Mouse (Mus musculus) adrenal gland, adult (tissue): ENCODE measurements around the gene Mrpl52.
A peak's percentile ranks its signal among the peaks of the same experiment; 100 is the strongest.

Source experiments
- DNase-seq, 2 experiments: peaks; one replicate each; pipeline ENCODE4 v3.0.0; 2022 to 2023; ENCODE audit warnings: low spot score in 1 of 2; ENCODE audit not compliant: inconsistent age in 2 of 2

The Mrpl52 gene

DNA sequence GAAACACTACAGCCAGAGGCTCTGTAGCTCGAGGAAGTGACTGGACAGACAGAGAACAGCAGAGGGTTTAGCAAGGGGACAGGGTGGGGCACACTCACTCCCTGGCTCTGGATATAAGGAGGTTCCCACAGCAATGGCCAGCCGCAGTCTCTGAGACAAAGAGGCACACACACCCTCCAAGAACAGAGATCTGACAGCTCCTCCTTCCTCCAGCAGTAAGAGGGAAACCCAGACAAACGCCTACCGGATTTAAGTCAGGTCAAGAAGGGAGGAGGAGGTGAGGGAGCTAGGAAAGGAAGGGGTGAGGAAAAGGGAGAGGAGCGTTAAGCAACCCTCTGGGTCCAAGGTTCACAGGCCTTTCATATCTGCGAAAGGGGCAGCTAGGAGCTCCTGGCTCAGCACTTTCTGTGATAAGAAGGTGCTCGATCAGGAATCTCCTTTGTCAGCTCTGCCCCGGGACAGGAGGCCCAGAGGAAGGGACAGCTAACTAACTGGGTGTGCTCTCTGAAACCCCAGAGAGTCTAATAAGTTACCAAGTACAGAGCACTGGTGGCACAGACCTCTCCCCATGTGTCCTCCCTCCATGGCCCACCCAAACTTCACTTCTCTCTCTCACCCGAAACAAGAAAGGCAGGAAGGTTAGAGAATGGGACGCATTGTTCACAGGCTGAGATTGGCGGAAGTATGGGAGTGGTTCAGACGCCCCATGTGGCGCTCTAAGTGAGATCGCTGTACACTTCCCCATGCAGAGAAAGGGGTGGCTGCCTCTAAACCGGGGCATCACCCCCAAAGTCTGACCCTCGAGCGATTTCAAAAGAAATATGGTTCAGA lies 16.5 kb upstream of the Mrpl52 start:
- no peak for DNase-seq

GRCm38 (mm10) chr14:54412000-54412576 lies 14.6 kb upstream of the Mrpl52 start:
- DNase-seq: no peak

DNA sequence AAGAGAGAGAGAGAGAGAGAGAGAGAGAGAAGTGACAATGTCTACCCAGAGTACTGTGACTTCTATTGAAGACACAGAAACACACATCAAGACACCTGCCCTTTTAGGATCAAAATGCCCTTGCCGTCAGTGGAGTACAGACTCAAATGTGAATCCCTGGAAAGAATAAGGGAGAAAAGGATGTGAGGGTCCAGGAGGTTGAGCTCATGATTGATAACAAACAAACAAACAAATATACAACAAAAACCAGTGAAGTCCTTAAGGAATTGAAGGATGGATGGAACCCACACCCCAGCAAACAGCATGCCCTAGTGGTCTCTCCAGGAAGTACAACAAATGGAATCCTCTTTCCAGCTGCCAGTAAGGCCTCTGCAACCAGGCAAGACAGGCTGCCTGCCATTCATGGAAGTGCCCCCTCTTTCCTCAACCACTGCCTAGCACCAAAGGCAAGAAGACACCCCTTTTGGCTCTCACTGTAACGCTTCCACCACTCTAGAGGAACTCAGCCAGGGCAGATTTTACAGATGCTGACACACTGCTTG lies 14.0 kb upstream of the Mrpl52 start:
- DNase-seq: peak; percentile 55 to 88

DNA sequence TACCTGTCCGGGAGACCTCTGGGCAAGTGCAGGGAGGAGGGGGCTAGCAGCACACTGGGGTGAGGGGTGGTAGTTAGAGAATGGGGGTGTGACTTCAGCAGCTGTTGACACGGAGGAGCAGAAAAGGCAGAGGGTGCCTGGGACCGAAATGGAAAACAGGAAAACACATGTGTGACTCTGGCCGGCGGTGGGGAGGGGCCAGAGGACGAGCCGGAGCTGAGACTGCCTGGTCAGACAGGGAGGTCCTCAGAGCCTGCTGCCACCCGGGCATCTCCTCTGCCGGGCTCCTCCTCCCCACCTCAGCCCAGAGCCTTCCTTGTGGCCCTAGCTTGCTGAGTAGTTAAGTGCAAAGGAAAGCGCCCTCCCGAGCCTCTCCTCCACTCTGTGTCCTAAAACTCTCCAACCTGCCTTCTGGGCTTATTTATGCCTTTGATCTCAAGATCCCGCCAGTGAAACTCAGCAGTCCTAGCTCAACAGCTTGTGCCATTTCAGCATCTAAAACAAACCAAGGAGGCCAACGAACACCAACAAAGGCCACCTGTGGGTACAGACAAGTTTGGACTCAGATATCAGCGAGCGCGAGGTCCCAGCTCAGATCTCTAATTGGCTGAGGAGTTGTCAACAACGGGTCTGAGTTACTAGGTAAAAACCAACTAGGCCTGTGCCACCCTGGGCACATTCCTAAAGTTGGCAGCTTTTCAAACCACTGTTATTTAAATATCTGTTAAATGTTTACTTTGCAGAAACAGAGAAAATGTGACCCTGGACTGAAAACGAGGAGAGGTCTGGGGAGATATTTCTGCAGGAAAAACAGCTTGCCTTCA lies 12.6 kb upstream of the Mrpl52 start:
- DNase-seq: peak; percentile 34 to 58

- DNase-seq: no peak
Measured at GRCm38 (mm10) chr14:54415241-54416020, 11.3 kb upstream of the Mrpl52 start.

- no peak for DNase-seq
Measured at GRCm38 (mm10) chr14:54416229-54416775, 10.4 kb upstream of the Mrpl52 start.

GRCm38 (mm10) chr14:54416830-54417229 lies 9.9 kb upstream of the Mrpl52 start:
- DNase-seq: no peak

GRCm38 (mm10) chr14:54417623-54418081 lies 9.1 kb upstream of the Mrpl52 start, which contains the start of gene Slc7a7:
Slc7a7 (minus strand) TSS chr14:54417780.
- DNase-seq: peak; percentile 30 to 55

GRCm38 (mm10) chr14:54421014-54421413 lies 5.7 kb upstream of the Mrpl52 start:
- no peak for DNase-seq

DNA sequence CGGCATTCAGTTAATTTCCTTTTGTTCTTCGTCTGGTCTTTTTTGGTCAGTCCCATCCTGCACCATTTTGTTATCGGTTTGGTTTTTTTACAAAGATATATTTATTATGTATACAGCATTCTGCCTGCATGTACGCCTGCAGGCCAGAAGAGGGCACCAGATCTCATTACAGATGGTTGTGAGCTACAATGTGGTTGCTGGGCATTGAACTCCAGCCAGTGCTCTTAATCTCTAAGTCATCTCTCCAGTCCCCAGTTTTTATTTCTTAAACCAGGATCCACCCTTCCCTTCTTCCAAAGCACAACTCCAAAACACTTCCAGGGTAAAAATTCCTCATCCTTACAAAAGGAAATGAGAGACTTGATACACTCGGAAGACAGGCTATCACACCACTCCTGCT lies 3.3 kb upstream of the Mrpl52 start:
- peak in 1 of 2 experiments; percentile 78 for DNase-seq

DNA sequence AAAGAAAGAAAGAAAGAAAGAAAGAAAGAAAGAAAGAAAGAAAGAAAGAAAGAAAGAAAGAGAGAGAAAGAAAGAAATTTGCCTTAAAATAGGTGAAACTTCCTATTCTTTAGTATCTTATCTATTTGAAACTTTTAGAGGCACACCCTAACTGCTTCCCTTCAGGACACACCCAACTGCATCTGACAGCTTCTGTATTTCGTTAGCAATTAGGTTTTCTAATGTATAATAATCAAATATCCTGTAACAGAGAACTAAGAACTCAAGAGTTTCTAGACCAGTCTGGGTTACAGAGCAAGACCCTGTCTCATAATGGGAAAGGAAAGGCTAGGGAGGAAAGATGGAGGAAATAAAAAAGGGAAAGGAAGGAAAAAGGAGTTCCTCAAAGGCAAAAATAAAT lies 2.1 kb upstream of the Mrpl52 start:
- no peak for DNase-seq

DNA sequence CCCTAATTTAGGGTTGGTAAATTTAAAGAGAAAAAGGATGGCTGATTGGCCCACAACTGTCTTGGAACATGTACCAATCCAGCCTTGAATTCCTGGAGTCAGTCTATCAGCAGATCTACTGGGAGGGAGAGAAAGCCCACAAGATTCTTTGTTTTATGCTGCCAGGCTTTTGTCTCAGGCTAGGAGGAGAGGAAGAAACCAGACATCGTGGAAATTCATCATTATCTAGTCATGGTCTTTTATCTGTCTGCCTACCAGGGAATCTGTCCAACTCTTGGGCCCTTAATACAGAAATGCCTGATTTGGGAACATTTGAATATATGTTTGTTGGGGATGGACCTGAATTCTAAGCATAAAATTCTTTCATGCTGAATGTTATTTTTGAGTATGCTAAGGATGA lies 1.2 kb upstream of the Mrpl52 start:
- DNase-seq: no peak

DNA sequence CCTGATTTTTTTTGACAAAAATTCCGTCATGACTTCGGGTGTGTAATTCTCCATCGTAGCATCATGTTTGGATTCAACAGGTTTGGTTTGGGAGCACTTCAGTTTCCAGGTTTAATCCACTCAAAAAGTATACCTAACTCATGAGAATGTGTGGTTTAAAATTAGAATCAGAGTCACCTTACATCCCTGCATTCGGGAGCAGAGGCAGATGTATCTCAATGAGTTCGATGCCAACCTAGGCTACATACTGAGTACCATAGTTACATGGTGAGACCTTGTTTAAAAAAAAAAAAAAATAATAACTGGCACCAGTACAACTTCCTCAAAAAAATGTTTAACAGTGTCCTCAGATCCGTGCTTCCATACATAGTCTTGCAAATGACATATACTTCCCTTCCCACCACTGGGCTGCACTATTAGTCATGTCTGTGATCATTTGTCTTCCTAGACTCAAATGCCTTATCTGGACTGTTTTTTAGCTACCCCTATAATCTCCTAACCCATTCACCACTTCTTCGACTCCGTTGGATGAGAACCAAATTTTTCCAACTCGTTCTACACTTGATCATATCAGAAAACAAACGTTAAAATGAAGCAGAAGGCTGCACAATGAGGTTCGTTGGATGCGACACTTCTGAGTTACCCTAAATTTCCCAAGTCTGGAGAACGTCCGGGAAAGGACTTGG lies 563 bp upstream of the Mrpl52 start:
- no peak for DNase-seq

DNA sequence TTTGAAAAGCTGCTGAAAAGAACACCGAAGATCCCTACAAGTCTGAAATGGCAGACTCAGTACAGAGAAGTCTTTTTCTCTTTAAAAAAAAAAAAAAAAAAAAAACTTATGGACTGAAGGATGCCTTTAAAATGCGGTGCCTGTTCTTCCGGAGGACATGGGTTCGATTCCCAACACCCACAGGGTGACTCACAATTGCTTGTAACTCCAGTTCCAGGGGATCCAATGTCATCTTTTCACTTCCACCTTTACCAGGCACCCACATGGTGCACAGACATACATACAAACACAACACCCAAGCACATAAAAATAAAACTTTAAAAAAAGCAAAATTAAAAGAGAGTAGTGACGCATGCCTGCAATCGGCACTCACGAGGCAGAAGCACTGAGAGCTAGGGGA lies 987 bp downstream of the Mrpl52 start:
- peak in 1 of 2 experiments; percentile 4 for DNase-seq

DNA sequence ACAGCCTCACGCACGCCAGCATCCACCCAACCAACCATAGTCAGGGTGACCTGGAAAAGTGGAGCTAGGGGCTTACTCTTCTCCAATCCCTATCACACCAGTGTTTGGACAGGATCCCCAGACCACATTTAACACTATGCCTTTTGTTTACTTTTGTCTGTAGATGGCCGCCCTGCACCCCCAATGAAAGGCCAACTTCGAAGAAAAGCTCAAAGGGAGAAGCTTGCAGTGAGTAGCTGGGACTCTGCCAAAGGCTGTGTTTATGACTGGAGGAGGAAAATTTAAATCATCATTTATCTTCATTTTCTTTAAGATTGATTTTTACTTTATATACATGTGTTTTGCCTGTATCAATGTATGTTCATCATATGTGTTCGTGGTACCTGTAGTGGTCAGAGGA lies 1.7 kb downstream of the Mrpl52 start:
- no peak for DNase-seq

DNA sequence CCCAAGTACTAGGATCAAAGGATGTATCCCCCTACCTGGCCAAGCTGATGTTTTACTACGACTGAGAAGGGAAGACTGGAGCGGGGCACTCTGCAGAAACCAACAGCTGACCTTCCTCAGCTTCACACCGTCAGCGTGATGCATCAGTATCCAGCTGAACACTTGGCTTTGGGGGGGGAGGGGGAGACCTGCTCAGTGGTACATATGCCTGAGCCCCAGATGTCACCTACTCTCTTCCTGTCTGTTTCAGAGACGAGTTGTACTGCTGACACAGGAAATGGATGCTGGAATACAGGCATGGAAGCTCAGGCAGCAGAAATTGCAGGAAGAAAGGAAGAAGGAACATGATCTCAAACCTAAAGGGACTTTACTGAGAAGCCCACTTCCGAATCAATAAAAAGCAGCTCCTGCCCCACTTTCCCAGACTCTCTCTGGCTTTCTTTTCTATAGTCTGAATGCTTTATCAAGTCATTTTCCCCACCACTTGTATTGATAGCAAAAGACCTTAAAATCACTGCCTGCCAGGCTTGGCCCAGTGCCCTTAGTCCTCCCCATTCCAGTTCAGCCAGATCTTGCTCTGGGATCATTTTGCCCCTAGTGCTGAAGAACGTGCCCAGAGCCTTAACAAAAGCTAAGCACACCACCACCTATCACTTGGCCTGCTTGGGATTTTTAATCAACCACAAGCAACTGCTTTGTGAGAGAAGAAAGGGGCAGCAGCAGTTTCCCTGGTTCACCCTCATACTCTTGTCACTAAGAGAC lies 2.8 kb downstream of the Mrpl52 start:
- DNase-seq: peak; percentile 11 to 41

DNA sequence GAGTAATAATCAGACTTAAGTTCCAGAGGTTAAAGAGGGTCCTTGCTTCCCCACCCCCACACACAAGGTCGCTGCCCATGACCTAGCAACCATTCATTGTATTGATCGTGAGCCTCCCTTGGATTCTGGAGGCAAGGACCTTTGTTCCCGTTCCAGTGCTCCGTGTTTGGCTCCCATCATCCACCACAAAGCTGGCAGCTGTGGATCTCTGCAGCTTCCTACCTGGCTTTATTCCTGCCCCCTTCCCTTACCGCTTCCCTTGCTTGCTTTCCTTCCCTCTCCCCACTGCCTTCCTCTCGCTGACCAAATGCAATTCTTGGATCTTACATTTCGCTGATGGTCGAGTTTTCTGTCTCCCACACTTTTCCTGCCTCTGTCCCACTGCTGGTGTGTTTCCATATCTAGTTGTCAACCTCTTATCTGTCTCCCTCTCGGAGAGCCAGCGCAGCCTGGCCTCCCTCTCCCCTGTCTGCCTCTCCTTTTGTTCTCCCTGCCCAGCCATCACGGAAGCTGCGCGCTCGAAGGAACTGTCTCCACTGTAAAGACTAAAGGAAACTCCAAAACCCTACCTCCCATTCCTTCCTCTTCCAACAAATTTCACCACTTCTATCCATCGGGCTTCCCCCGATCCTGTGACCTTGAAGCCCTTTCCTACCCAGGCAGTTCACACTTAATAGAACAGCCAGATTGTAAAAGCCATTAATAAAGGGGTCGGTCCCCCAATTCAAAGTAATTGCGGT lies 3.9 kb downstream of the Mrpl52 start:
- DNase-seq: peak; percentile 37 to 71
